Mouse (Mus musculus): Measurements from ENCODE around the gene Ralgps2.

GRCm38 (mm10) chr1:156777896-156778295 is 161.5 kb downstream of the Ralgps2 start:
- no peak for TF ChIP-seq CTCF (IDR thresholded peaks at IDR 0.05; ENCODE audit: low read depth)
- TF ChIP-seq EP300 (optimal IDR thresholded peaks at IDR 0.05): no peak
